Mouse (Mus musculus): Measurements from ENCODE around the gene Olfr314. TPM values are rescaled to one million over a fixed set of nuclear protein-coding genes. Genes with fewer than 3 reads are reported as not detected.

The Olfr314 gene
- polyA plus RNA-seq (2015; fragmentation: Nextera tagmentation; extraction: Ambion mirVana) = not detected in 2 replicates

GRCm38 (mm10) chr11:58782480-58783089 is at the start of gene Olfr314:
Gene Olfr314, plus strand, starts transcription at chr11:58782952.

GRCm38 (mm10) chr11:58738792-58739262 is 43.9 kb upstream of the Olfr314 start, which contains the start of gene Olfr317:
Gene Olfr317, minus strand, starts transcription at chr11:58739212.

GRCm38 (mm10) chr11:58752434-58752833 is 30.3 kb upstream of the Olfr314 start, which contains the start of gene Olfr316:
Gene Olfr316, plus strand, starts transcription at chr11:58752734.

GRCm38 (mm10) chr11:58772888-58773287 is 9.9 kb upstream of the Olfr314 start, which contains the start of gene Olfr315:
Gene Olfr315, plus strand, starts transcription at chr11:58773188.

GRCm38 (mm10) chr11:58801558-58802228 is 18.9 kb downstream of the Olfr314 start, which contains the start of gene Fam183b:
Gene Fam183b, minus strand, starts transcription at chr11:58801960.

GRCm38 (mm10) chr11:58814700-58815099 is 31.9 kb downstream of the Olfr314 start, which contains the start of gene Olfr313:
Gene Olfr313, plus strand, starts transcription at chr11:58815000.

GRCm38 (mm10) chr11:58828937-58829336 is 46.2 kb downstream of the Olfr314 start, which contains the start of gene Olfr312:
Gene Olfr312, plus strand, starts transcription at chr11:58829237.

Other genes starting within 250 kb of the Olfr314 start
- 0.17 TPM in 1 of 2 replicates, not detected in the other for gene Olfr330, start 248.1 kb upstream of the Olfr314 start, polyA plus RNA-seq (2015; fragmentation: Nextera tagmentation; extraction: Ambion mirVana)
- 0.04 and 0.08 TPM in 2 replicates for gene Olfr329-ps, start 236.5 kb upstream of the Olfr314 start, polyA plus RNA-seq (2015; fragmentation: Nextera tagmentation; extraction: Ambion mirVana)
- gene Olfr328, start 227.3 kb upstream of the Olfr314 start, polyA plus RNA-seq (2015; fragmentation: Nextera tagmentation; extraction: Ambion mirVana) = 0.12 and 0.18 TPM in 2 replicates
- 0.09 and 0.23 TPM in 2 replicates for gene Olfr224, start 212.4 kb upstream of the Olfr314 start, polyA plus RNA-seq (2015; fragmentation: Nextera tagmentation; extraction: Ambion mirVana)
- not detected in 2 replicates for gene Olfr325, start 205.2 kb upstream of the Olfr314 start, polyA plus RNA-seq (2015; fragmentation: Nextera tagmentation; extraction: Ambion mirVana)
- gene Olfr324, start 187.8 kb upstream of the Olfr314 start, polyA plus RNA-seq (2015; fragmentation: Nextera tagmentation; extraction: Ambion mirVana) = 0.21 and 0.41 TPM in 2 replicates
- not detected in 2 replicates for gene 2210407C18Rik, start 166.9 kb upstream of the Olfr314 start, polyA plus RNA-seq (2015; fragmentation: Nextera tagmentation; extraction: Ambion mirVana)
- gene Olfr323, start 152.5 kb upstream of the Olfr314 start, polyA plus RNA-seq (2015; fragmentation: Nextera tagmentation; extraction: Ambion mirVana) = not detected in 2 replicates
- 0.46 and 0.47 TPM in 2 replicates for gene Trim58, start 142.5 kb upstream of the Olfr314 start, polyA plus RNA-seq (2015; fragmentation: Nextera tagmentation; extraction: Ambion mirVana)
- not detected in 2 replicates for gene Olfr322, start 124.2 kb upstream of the Olfr314 start, polyA plus RNA-seq (2015; fragmentation: Nextera tagmentation; extraction: Ambion mirVana)
- gene Olfr320, start 101.9 kb upstream of the Olfr314 start, polyA plus RNA-seq (2015; fragmentation: Nextera tagmentation; extraction: Ambion mirVana) = not detected in 2 replicates
- gene Olfr319, start 83.8 kb upstream of the Olfr314 start, polyA plus RNA-seq (2015; fragmentation: Nextera tagmentation; extraction: Ambion mirVana) = not detected in 2 replicates
- gene Olfr318, start 58.9 kb upstream of the Olfr314 start, polyA plus RNA-seq (2015; fragmentation: Nextera tagmentation; extraction: Ambion mirVana) = not detected in 2 replicates
- gene Olfr317, start 43.7 kb upstream of the Olfr314 start, polyA plus RNA-seq (2015; fragmentation: Nextera tagmentation; extraction: Ambion mirVana) = not detected in 2 replicates
- not detected in 2 replicates for gene Olfr316, start 30.2 kb upstream of the Olfr314 start, polyA plus RNA-seq (2015; fragmentation: Nextera tagmentation; extraction: Ambion mirVana)
- gene Olfr315, start 9.8 kb upstream of the Olfr314 start, polyA plus RNA-seq (2015; fragmentation: Nextera tagmentation; extraction: Ambion mirVana) = not detected in 2 replicates
- 15.4 and 16.6 TPM in 2 replicates for gene Fam183b, start 19.0 kb downstream of the Olfr314 start, polyA plus RNA-seq (2015; fragmentation: Nextera tagmentation; extraction: Ambion mirVana)
- not detected in 2 replicates for gene Olfr313, start 32.0 kb downstream of the Olfr314 start, polyA plus RNA-seq (2015; fragmentation: Nextera tagmentation; extraction: Ambion mirVana)
- not detected in 2 replicates for gene Olfr312, start 46.3 kb downstream of the Olfr314 start, polyA plus RNA-seq (2015; fragmentation: Nextera tagmentation; extraction: Ambion mirVana)
- not detected in 2 replicates for gene Olfr311, start 56.3 kb downstream of the Olfr314 start, polyA plus RNA-seq (2015; fragmentation: Nextera tagmentation; extraction: Ambion mirVana)
- 10.6 and 13.8 TPM in 2 replicates for gene Gm12258, start 64.2 kb downstream of the Olfr314 start, polyA plus RNA-seq (2015; fragmentation: Nextera tagmentation; extraction: Ambion mirVana)
- 8.7 and 8.9 TPM in 2 replicates for gene 2810021J22Rik, start 84.3 kb downstream of the Olfr314 start, polyA plus RNA-seq (2015; fragmentation: Nextera tagmentation; extraction: Ambion mirVana)
- gene Zfp39, start 121.3 kb downstream of the Olfr314 start, polyA plus RNA-seq (2015; fragmentation: Nextera tagmentation; extraction: Ambion mirVana) = 4.1 and 5.5 TPM in 2 replicates
- not detected in 2 replicates for gene Btnl10, start 135.0 kb downstream of the Olfr314 start, polyA plus RNA-seq (2015; fragmentation: Nextera tagmentation; extraction: Ambion mirVana)
- gene Rnf187, start 156.0 kb downstream of the Olfr314 start, polyA plus RNA-seq (2015; fragmentation: Nextera tagmentation; extraction: Ambion mirVana) = 689 and 707 TPM in 2 replicates
- 79.4 and 87.2 TPM in 2 replicates for gene Hist3h2ba, start 166.0 kb downstream of the Olfr314 start, polyA plus RNA-seq (2015; fragmentation: Nextera tagmentation; extraction: Ambion mirVana)
- gene Hist3h2a, start 171.7 kb downstream of the Olfr314 start, polyA plus RNA-seq (2015; fragmentation: Nextera tagmentation; extraction: Ambion mirVana) = 40.8 and 43.4 TPM in 2 replicates
- 0.48 and 0.62 TPM in 2 replicates for gene Trim17, start 171.7 kb downstream of the Olfr314 start, polyA plus RNA-seq (2015; fragmentation: Nextera tagmentation; extraction: Ambion mirVana)
- gene Trim11, start 195.1 kb downstream of the Olfr314 start, polyA plus RNA-seq (2015; fragmentation: Nextera tagmentation; extraction: Ambion mirVana) = 16.3 and 17.6 TPM in 2 replicates